Mouse (Mus musculus): ENCODE measurements around the gene Ttc7b. TPM values are rescaled to one million over a fixed set of nuclear protein-coding genes. Genes with fewer than 3 reads are reported as not detected.

The Ttc7b gene
- polyA plus RNA-seq, 1 experiment = 44.5 TPM

DNA sequence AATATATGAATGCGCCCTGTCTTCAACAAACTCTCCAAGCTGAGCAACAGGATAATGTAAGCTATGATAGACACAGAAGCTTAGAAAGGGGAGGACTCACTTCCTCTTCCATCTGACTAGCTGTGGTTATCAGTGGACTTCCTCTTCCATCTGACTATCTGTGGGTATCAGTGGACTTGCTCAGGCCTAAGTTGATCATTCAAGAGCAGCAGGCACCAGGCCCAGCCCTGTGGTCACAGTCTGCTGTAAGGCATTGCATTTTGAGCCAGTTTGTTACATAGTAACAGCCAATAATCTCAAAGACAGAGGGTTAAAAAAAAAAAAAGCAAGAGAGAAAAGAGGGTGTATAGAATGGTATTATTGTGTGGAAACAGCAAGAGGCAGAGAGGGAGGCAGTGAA lies 15.1 kb downstream of the Ttc7b start:
- no peak for TF ChIP-seq CTCF (IDR thresholded peaks at IDR 0.05; ENCODE audit: borderline replicate concordance, extremely low read depth, insufficient read depth, insufficient read length)
- TF ChIP-seq POLR2A (IDR thresholded peaks at IDR 0.05; ENCODE audit: borderline replicate concordance, extremely low read depth, insufficient read depth, insufficient read length, poor library complexity, severe bottlenecking) = no peak
- no peak for DNase-seq (ENCODE audit: low read depth)

DNA sequence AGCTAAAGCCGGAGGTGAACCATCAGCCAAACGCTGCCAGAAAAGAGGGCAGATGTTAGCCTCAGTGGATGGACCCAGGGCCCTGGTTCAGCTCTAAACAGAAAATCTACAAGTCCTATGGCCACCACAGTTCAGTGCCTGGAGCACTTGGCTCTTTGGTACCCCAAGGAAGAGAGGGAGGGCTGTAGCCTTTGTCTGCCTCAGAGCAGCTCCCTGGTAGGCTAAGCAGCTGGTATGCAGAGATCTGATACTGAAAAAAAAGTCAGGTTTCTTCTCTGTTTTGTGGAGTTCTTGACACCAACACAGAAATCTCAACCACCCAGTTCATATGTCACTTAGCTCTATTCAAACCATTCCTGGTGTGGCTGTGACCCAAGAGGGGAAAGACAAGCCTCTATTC lies 16.0 kb downstream of the Ttc7b start:
- DNase-seq (ENCODE audit: low read depth) = no peak
- TF ChIP-seq CTCF (IDR thresholded peaks at IDR 0.05; ENCODE audit: borderline replicate concordance, extremely low read depth, insufficient read depth, insufficient read length) = no peak
- TF ChIP-seq POLR2A (IDR thresholded peaks at IDR 0.05; ENCODE audit: borderline replicate concordance, extremely low read depth, insufficient read depth, insufficient read length, poor library complexity, severe bottlenecking) = no peak

DNA sequence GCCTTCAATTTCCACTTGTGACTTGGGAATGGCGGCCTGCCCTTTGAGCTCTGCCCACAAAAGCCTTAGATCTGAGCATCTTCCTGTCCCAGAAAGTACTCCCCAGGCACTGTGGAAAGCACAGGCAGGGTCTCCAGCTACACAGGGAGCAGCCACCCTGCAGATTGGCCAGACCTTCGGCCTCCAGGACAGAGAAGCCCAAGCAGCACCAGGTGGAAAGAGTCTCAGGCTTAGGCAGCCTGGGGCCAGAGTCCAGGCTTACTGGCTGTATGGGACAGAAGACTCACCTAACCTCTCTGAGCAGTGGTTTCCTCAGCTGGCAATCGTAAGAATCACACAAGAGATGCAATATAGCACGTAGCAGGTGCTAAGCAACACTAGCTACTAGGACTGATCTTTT lies 17.0 kb downstream of the Ttc7b start:
- no peak for DNase-seq (ENCODE audit: low read depth)

DNA sequence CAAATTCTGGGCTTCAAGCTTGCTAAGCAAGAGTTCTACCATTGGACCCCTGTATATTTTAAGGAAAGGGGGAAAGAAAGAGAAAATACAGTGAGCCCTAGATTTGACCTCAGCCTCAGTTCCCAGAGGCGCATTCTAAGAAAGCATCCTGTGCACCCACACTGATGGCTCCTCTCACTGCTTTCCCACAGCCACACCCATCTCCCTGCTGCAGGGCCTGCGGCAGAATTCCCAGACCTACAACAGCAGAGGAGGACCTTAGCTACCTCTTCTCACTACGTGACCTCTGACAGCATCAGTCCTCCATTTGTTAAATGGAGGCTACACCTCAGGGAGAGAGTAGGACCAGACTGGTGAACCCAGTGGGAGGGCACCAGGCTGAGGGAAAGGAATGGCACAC lies 18.1 kb downstream of the Ttc7b start:
- no peak for DNase-seq (ENCODE audit: low read depth)
- TF ChIP-seq POLR2A (IDR thresholded peaks at IDR 0.05; ENCODE audit: borderline replicate concordance, extremely low read depth, insufficient read depth, insufficient read length, poor library complexity, severe bottlenecking) (no peak), CTCF (IDR thresholded peaks at IDR 0.05; ENCODE audit: borderline replicate concordance, extremely low read depth, insufficient read depth, insufficient read length) (no peak)

More for the DNA sequence above, 17.0 kb downstream of the Ttc7b start:
- TF ChIP-seq CTCF (IDR thresholded peaks at IDR 0.05; ENCODE audit: borderline replicate concordance, extremely low read depth, insufficient read depth, insufficient read length) (no peak), POLR2A (IDR thresholded peaks at IDR 0.05; ENCODE audit: borderline replicate concordance, extremely low read depth, insufficient read depth, insufficient read length, poor library complexity, severe bottlenecking) (no peak)

DNA sequence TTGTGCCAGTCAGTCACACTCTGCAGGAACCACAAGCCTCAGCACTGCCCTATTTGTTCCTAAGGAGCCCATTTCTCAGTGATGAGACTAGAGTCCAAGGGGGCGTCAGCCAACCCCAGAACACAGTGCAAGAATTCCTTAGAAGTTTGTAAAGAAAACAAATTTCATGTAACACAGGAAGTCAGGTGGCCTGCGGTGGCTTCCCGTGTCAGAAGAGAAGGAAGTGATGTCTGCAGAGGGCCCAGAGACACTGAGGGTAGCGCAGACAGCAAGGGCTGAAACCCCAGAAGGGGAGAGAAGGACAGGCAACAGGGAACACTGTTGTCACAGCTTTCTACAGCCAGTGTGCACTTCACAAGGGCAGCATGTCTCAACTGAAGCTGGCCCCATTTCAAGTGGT lies 19.4 kb downstream of the Ttc7b start:
- DNase-seq (ENCODE audit: low read depth) = no peak
- TF ChIP-seq POLR2A (IDR thresholded peaks at IDR 0.05; ENCODE audit: borderline replicate concordance, extremely low read depth, insufficient read depth, insufficient read length, poor library complexity, severe bottlenecking) (no peak), CTCF (IDR thresholded peaks at IDR 0.05; ENCODE audit: borderline replicate concordance, extremely low read depth, insufficient read depth, insufficient read length) (no peak)

DNA sequence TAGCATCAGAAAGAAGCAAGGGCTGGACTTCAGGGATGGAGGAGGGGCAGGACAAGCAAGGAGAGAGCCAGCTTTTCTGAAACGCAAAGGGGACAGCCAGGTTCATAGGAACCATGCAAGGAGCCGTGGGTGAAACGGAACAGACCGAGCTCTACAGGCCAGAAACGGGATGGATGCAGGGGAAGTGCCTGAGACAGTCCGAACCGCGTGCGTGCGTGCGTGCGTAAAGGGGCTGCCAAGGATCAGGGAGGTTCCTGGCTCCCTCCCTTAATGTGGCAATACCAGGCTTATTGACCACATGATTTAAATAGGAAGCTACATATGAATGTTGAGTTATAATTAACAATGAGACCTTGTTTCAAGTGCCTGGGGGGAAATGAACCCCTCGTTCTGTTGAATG lies 21.2 kb downstream of the Ttc7b start:
- DNase-seq (ENCODE audit: low read depth) = no peak
- TF ChIP-seq POLR2A (IDR thresholded peaks at IDR 0.05; ENCODE audit: borderline replicate concordance, extremely low read depth, insufficient read depth, insufficient read length, poor library complexity, severe bottlenecking) (no peak), CTCF (IDR thresholded peaks at IDR 0.05; ENCODE audit: borderline replicate concordance, extremely low read depth, insufficient read depth, insufficient read length) (no peak)

DNA sequence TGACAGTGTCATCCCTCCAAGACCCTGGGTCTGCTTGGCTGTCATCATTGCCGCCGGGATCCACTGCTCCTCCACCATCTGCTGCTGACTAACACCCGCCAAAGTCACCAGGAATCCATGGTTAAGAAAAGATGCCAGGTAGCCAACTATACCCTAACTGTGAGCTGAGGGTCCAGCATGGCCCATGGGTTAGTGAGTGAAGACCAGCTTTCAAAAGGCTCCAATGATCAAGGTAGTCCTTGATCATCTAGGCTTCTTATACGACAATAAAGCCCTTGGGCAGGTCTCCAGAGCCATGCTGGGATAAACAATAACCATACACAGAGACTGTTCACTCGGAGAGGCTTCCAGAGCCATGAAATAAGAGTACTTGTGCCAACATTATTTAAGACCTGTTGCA lies 22.6 kb downstream of the Ttc7b start:
- no peak for TF ChIP-seq CTCF (IDR thresholded peaks at IDR 0.05; ENCODE audit: borderline replicate concordance, extremely low read depth, insufficient read depth, insufficient read length)
- TF ChIP-seq POLR2A (IDR thresholded peaks at IDR 0.05; ENCODE audit: borderline replicate concordance, extremely low read depth, insufficient read depth, insufficient read length, poor library complexity, severe bottlenecking) = no peak
- DNase-seq (ENCODE audit: low read depth) = no peak

DNA sequence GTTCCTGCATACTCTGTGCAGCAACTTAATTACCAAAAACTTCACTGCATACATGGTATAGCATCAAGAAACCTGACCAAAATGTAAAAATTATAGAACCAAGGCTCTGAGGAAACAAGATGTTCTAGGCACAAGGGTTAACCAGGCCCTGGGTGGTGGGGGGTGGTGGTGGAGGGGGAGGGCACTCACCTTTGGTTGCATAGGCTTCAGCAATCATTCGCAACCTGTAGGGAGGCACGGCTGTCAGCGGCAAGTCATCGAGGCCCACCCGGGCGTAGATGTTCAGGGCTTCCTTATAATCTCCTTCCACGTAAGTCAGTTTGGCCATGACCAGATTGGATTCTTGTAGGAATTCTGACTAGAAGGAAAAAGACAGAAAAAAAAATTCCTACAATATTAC lies 25.5 kb downstream of the Ttc7b start:
- TF ChIP-seq CTCF (IDR thresholded peaks at IDR 0.05; ENCODE audit: borderline replicate concordance, extremely low read depth, insufficient read depth, insufficient read length) (no peak), POLR2A (IDR thresholded peaks at IDR 0.05; ENCODE audit: borderline replicate concordance, extremely low read depth, insufficient read depth, insufficient read length, poor library complexity, severe bottlenecking) (no peak)
- DNase-seq (ENCODE audit: low read depth) = no peak

DNA sequence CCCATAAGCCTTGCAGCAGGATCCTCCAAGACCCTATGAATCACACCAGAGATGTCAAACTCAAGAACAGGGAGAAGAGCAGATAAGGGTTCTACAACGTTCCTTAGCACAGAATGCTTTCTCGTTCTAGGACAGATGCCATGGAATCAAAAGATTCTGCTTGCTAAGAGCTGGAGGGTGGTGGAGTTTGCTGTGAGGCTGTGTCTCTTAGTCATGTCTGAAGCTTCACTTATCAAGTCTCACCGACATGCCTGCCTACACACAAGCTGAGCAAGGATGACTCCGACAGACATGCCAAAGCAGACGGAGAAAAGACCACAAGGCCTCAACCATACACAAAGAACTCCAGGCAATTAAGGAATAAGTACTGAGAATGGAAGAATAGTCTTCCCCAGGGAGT lies 27.4 kb downstream of the Ttc7b start:
- DNase-seq (ENCODE audit: low read depth) = no peak
- no peak for TF ChIP-seq POLR2A (IDR thresholded peaks at IDR 0.05; ENCODE audit: borderline replicate concordance, extremely low read depth, insufficient read depth, insufficient read length, poor library complexity, severe bottlenecking)
- no peak for TF ChIP-seq CTCF (IDR thresholded peaks at IDR 0.05; ENCODE audit: borderline replicate concordance, extremely low read depth, insufficient read depth, insufficient read length)

DNA sequence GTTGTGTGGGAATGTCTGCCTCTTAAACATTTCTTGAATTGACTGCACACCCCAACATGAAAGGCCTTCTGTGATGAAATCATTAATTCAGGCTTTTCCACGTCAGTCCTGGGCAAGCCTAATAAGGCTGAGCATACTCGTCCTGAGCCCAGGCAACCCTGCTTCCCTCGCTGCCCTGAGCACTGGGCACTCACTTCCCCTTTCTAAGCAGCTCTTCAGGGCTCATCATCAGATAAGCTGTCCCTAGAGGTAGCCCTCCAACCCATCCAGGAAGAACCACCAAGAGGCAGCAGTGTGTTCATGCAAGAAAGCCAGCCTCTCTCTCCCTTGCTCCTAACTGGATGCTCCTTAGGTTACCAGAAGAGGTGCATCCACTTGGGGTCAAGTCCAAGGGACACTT lies 27.9 kb downstream of the Ttc7b start:
- DNase-seq (ENCODE audit: low read depth) = no peak
- TF ChIP-seq POLR2A (IDR thresholded peaks at IDR 0.05; ENCODE audit: borderline replicate concordance, extremely low read depth, insufficient read depth, insufficient read length, poor library complexity, severe bottlenecking) (no peak), CTCF (IDR thresholded peaks at IDR 0.05; ENCODE audit: borderline replicate concordance, extremely low read depth, insufficient read depth, insufficient read length) (no peak)

DNA sequence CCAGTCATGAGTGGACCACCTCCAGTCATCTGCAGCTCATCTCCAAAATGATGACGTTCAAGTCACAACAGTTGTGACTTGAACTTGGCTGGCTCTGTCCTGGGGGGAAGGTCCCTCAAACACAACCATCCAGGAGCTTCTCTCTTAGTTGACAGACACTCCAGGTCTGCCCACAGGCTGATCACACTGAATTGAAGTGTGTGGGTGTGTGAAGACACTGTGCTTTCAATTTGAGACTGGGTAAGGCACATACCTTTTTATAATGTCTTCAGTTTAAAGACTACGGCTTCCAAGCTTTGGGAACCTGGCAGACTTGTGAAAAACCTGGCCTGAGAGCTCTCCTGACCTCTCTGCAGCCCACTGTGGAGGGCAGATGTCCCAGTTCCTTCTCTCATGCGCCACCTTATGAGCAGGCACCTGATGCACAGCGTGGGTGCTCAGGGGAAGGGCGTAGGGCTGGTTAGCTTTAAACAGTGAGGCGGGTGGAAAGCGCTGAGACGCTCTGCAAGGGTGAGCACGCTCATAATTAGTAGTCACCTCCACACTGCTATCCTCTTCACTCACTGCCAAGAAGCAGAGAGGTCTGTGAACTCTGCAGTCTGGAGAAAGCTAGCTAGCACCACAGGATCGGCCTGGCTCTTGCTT lies 28.5 kb downstream of the Ttc7b start:
- DNase-seq (ENCODE audit: low read depth) = no peak
- TF ChIP-seq CTCF (IDR thresholded peaks at IDR 0.05; ENCODE audit: borderline replicate concordance, extremely low read depth, insufficient read depth, insufficient read length) = no peak
- TF ChIP-seq POLR2A (IDR thresholded peaks at IDR 0.05; ENCODE audit: borderline replicate concordance, extremely low read depth, insufficient read depth, insufficient read length, poor library complexity, severe bottlenecking) = no peak

DNA sequence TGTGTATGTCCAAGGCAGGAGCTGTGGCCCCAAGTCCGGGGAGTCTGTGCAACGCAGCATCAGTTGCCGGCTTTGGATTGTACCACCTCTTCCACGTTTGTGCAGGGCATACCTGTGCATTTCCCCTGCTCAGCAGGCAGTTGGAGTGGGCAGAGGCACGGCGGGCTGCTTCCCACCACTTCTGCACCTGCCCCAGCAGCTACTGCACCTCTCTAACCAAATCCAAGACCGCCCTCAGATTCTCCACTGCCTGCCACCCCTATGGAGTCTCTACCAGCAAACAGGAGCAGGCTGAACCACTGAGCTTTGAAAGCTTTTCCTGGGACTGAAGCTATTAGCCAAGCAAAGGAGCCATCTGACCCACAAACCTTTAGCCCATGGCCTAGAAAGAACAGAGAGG lies 30.8 kb downstream of the Ttc7b start:
- no peak for TF ChIP-seq POLR2A (IDR thresholded peaks at IDR 0.05; ENCODE audit: borderline replicate concordance, extremely low read depth, insufficient read depth, insufficient read length, poor library complexity, severe bottlenecking)
- TF ChIP-seq CTCF (IDR thresholded peaks at IDR 0.05; ENCODE audit: borderline replicate concordance, extremely low read depth, insufficient read depth, insufficient read length) = no peak
- no peak for DNase-seq (ENCODE audit: low read depth)

Data from brain, embryonic 14.5 days (tissue).